Comparison of ENCODE assay signal across 8 mouse cellular contexts in the genomic region with DNA sequence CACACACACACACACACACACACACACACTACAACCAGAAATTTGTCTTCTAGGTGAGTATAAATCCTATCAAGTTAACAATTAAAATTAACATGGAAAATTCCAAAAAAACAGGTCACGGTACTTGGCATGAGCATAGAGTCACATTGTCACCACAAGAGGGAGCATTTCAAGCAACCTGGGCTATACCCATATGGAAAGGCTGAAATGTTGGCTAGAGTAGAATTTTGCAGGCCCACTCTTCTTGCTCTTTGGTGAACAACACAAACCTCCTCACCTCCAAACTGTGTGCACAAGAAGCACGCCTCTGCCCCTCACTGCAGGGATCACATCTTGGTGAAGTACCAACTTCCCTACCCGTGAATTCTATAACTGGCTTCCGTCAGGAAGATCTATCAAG. TPM values are rescaled to one million over a fixed set of nuclear protein-coding genes. Genes with fewer than 3 reads are reported as not detected.
DNase-seq lines count a peak whose midpoint lies in the region; ATAC-seq and TF ChIP-seq lines count a peak whose summit lies in the region.
"Had no signal": no experiment of that assay in that cellular context is flagged by ENCODE, and none has a peak within 500 bp of the region (broad histone marks: within the 10 kb centered on the region; RNA-seq: fewer than 3 reads in every experiment).

No protein-coding gene starts in this region.

- H3K9me3 ChIP-seq in liver, embryonic 12.5 days (replicated peaks), result no peaks in the 10 kb centered on the region
- no peaks in the 10 kb centered on the region for H3K9me3 ChIP-seq in neural tube, embryonic 15.5 days (replicated peaks)
- H3K9me3 ChIP-seq: heart, embryonic 13.5 days had no signal

- no peak overlapping the region for H3K9ac ChIP-seq in liver, adult 2 months (ENCODE audit: low read depth, low read length)
- H3K9ac ChIP-seq in liver, embryonic 12.5 days, result no peak overlapping the region
- H3K9ac ChIP-seq in neural tube, embryonic 15.5 days (replicated peaks), result no peak overlapping the region
- H3K9ac ChIP-seq: heart, embryonic 13.5 days had no signal

- peak; percentile 28; the same call in 1 of the 2 replicates for TF ChIP-seq CTCF in liver, adult 2 months (IDR thresholded peaks at IDR 0.05; ENCODE audit: low read depth, low read length)

- H3K4me1 ChIP-seq in liver, adult 2 months (ENCODE audit: control insufficient read depth, insufficient read depth, low read length), result peaks cover 7% of the 10 kb centered on the region
- peaks cover 50% of the 10 kb centered on the region for H3K4me1 ChIP-seq in liver, embryonic 12.5 days
- peaks cover 20% of the 10 kb centered on the region for H3K4me1 ChIP-seq in neural tube, embryonic 15.5 days

- no peak for TF ChIP-seq POLR2A in liver, adult 2 months (IDR thresholded peaks at IDR 0.05; ENCODE audit: extremely low read depth, insufficient read depth, low read length)

- H3K36me3 ChIP-seq in liver, adult 2 months (ENCODE audit: control insufficient read depth, insufficient read depth, low read length), result no peaks in the 10 kb centered on the region
- peaks cover 2% of the 10 kb centered on the region; the same call in 1 of the 2 replicates for H3K36me3 ChIP-seq in liver, embryonic 12.5 days
- H3K36me3 ChIP-seq in neural tube, embryonic 15.5 days, result no peaks in the 10 kb centered on the region
- H3K36me3 ChIP-seq: heart, embryonic 13.5 days had no signal

- no peak overlapping the region for H3K4me3 ChIP-seq in liver, adult 2 months (ENCODE audit: insufficient read depth, low read depth, low read length)
- H3K4me3 ChIP-seq in liver, embryonic 12.5 days, result no peak overlapping the region
- no peak overlapping the region for H3K4me3 ChIP-seq in neural tube, embryonic 15.5 days (replicated peaks)
- H3K4me3 ChIP-seq: heart, embryonic 13.5 days had no signal

- H3K27ac ChIP-seq in liver, adult 2 months (replicated peaks; ENCODE audit: insufficient read depth, low read depth, low read length), result no peak overlapping the region
- H3K27ac ChIP-seq in liver, embryonic 12.5 days, result no peak overlapping the region
- no peak overlapping the region for H3K27ac ChIP-seq in neural tube, embryonic 15.5 days (replicated peaks)
- H3K27ac ChIP-seq: heart, embryonic 13.5 days had no signal

- ATAC-seq in liver, embryonic 12.5 days, result no peak
- ATAC-seq in neural tube, embryonic 15.5 days (ENCODE audit: low FRiP score), result no peak

- WGBS in liver, adult 2 months, result 55% methylated on average over 4 of the region's 4 CpGs
- 42% methylated on average over 4 of the region's 4 CpGs for WGBS in liver, embryonic 12.5 days (ENCODE audit: insufficient replicate concordance)
- 53% methylated on average over 4 of the region's 4 CpGs for WGBS in neural tube, embryonic 15.5 days

- no peak overlapping the region for H3K4me2 ChIP-seq in liver, embryonic 12.5 days
- H3K4me2 ChIP-seq in neural tube, embryonic 15.5 days, result no peak overlapping the region
- H3K4me2 ChIP-seq: heart, embryonic 13.5 days had no signal

- no peaks in the 10 kb centered on the region for H3K79me2 ChIP-seq in liver, adult 2 months (ENCODE audit: control insufficient read depth, insufficient read depth, low read length)

- peak; percentile 55 for DNase-seq in liver, adult 2 months (ENCODE audit: extremely low read depth, low read depth, low spot score)
- DNase-seq in MEL-GATA-1-ER (ENCODE audit: extremely low read depth, low read depth), result peak; percentile 71
- peak; percentile 63 for DNase-seq in c-Kit-positive CD71-positive TER-119-positive erythroid progenitor cells, embryonic 14.5 days (ENCODE audit: low spot score)
- DNase-seq in induced T-regulatory cell, adult 2 months (ENCODE audit: low read depth), result peak; percentile 79
- peak; percentile 83 for DNase-seq in retina, embryonic 14.5 days (ENCODE audit: low spot score)

- H3K27me3 ChIP-seq in liver, adult 2 months (ENCODE audit: control insufficient read depth, insufficient read depth, low read length), result no peaks in the 10 kb centered on the region
- H3K27me3 ChIP-seq in liver, embryonic 12.5 days (replicated peaks), result no peaks in the 10 kb centered on the region
- no peaks in the 10 kb centered on the region for H3K27me3 ChIP-seq in neural tube, embryonic 15.5 days (replicated peaks)
- H3K27me3 ChIP-seq: heart, embryonic 13.5 days had no signal

RNA-seq across cellular contexts. Expression of gene Rrp12, which starts 2.9 kb away (rescaled TPM):
- total RNA-seq in liver, adult 2 months (2014; rRNA removed), result 1.4 and 1.8 TPM in 2 replicates
- 2.4 and 4.1 TPM in 2 replicates for polyA plus RNA-seq in liver, adult 2 months (2012; rRNA removed)
- 25.0 and 26.7 TPM in 2 replicates for polyA plus RNA-seq in liver, embryonic 12.5 days (2016; fragmentation: Nextera tagmentation; extraction: Ambion mirVana)
- polyA plus RNA-seq in neural tube, embryonic 15.5 days (2015; fragmentation: Nextera tagmentation; extraction: Ambion mirVana), result 17.9 and 18.5 TPM in 2 replicates

RNA-seq across cellular contexts. Expression of gene Pgam1, which starts 12.9 kb away (rescaled TPM):
- total RNA-seq in liver, adult 2 months (2014; rRNA removed), result 108 and 145 TPM in 2 replicates
- polyA plus RNA-seq in liver, adult 2 months (2012; rRNA removed), result 195 and 215 TPM in 2 replicates
- 355 and 377 TPM in 2 replicates for polyA plus RNA-seq in liver, embryonic 12.5 days (2016; fragmentation: Nextera tagmentation; extraction: Ambion mirVana)
- polyA plus RNA-seq in neural tube, embryonic 15.5 days (2015; fragmentation: Nextera tagmentation; extraction: Ambion mirVana), result 540 and 577 TPM in 2 replicates

RNA-seq across cellular contexts. Expression of gene Exosc1, which starts 34.4 kb away (rescaled TPM):
- 5.6 and 6.5 TPM in 2 replicates for total RNA-seq in liver, adult 2 months (2014; rRNA removed)
- 5.9 and 8.2 TPM in 2 replicates for polyA plus RNA-seq in liver, adult 2 months (2012; rRNA removed)
- polyA plus RNA-seq in liver, embryonic 12.5 days (2016; fragmentation: Nextera tagmentation; extraction: Ambion mirVana), result 72.7 and 75.0 TPM in 2 replicates
- polyA plus RNA-seq in neural tube, embryonic 15.5 days (2015; fragmentation: Nextera tagmentation; extraction: Ambion mirVana), result 59.7 and 61.4 TPM in 2 replicates

RNA-seq across cellular contexts. Expression of gene Zdhhc16, which starts 34.4 kb away (rescaled TPM):
- 7.9 and 15.0 TPM in 2 replicates for total RNA-seq in liver, adult 2 months (2014; rRNA removed)
- polyA plus RNA-seq in liver, adult 2 months (2012; rRNA removed), result 40.9 and 49.9 TPM in 2 replicates
- polyA plus RNA-seq in liver, embryonic 12.5 days (2016; fragmentation: Nextera tagmentation; extraction: Ambion mirVana), result 47.3 and 48.1 TPM in 2 replicates
- 89.3 and 90.6 TPM in 2 replicates for polyA plus RNA-seq in neural tube, embryonic 15.5 days (2015; fragmentation: Nextera tagmentation; extraction: Ambion mirVana)

RNA-seq across cellular contexts. Expression of gene Frat2, which starts 50.9 kb away (rescaled TPM):
- total RNA-seq in liver, adult 2 months (2014; rRNA removed), result 0.87 and 1.3 TPM in 2 replicates
- 2.2 and 2.4 TPM in 2 replicates for polyA plus RNA-seq in liver, adult 2 months (2012; rRNA removed)
- 12.0 and 14.0 TPM in 2 replicates for polyA plus RNA-seq in liver, embryonic 12.5 days (2016; fragmentation: Nextera tagmentation; extraction: Ambion mirVana)
- 7.0 and 7.1 TPM in 2 replicates for polyA plus RNA-seq in neural tube, embryonic 15.5 days (2015; fragmentation: Nextera tagmentation; extraction: Ambion mirVana)
